10 mouse cellular contexts compared by ENCODE assay signal in the genomic region with DNA sequence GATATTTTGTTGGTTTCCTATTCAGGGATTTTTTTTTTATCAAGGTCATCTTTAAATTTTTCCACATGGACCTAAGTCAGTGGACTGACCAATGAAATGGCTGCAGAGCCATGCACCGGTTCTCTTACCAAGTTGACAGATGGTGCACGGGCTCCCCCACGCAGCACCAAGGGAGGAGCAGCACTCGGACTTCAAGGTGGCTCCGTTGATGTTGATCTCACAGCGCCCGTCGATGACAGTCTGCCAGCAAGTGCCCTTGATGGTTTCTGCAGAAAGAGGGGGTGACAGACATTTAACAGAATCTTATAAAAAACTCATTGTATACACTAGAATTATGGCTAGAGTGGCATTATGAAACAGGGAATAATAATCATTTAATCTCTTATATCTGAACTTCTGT.
"Had no signal": no experiment of that assay in that cellular context is flagged by ENCODE, and none has a peak within 500 bp of the region (broad histone marks: within the 10 kb centered on the region; RNA-seq: fewer than 3 reads in every experiment).

No protein-coding gene starts in this region.

- H3K4me3 ChIP-seq: limb, embryonic 13.5 days; midbrain, embryonic 13.5 days; neural tube, embryonic 15.5 days had no signal

- ATAC-seq: midbrain, embryonic 13.5 days had no signal

- H3K4me1 ChIP-seq: midbrain, embryonic 13.5 days; neural tube, embryonic 15.5 days had no signal

- H3K9me3 ChIP-seq: limb, embryonic 13.5 days; midbrain, embryonic 13.5 days; neural tube, embryonic 15.5 days had no signal

- H3K9ac ChIP-seq: limb, embryonic 13.5 days; liver, embryonic 14.5 days; midbrain, embryonic 13.5 days; neural tube, embryonic 15.5 days had no signal

- H3K4me2 ChIP-seq: limb, embryonic 13.5 days; midbrain, embryonic 13.5 days; neural tube, embryonic 15.5 days had no signal

- DNase-seq: kidney, postnatal 36 days; layer of hippocampus, adult 9-11 months; layer of hippocampus, postnatal 36 days; lung, adult 18-20 months; thymus, adult 2 months; thymus, postnatal 25 days had no signal

- H3K27ac ChIP-seq: limb, embryonic 13.5 days; liver, embryonic 14.5 days; midbrain, embryonic 13.5 days; neural tube, embryonic 15.5 days had no signal

- H3K27me3 ChIP-seq: limb, embryonic 13.5 days; midbrain, embryonic 13.5 days; neural tube, embryonic 15.5 days had no signal
